Mouse (Mus musculus) testis, adult 2 months (tissue): Measurements from ENCODE around the gene Bicral. TPM values are rescaled to one million over a fixed set of nuclear protein-coding genes. Genes with fewer than 3 reads are reported as not detected.
"Not testable (repeated sequence)": the region's sequence is repeated elsewhere in the genome, so short reads cannot be mapped to it uniquely, and the experiment has no call there.

Experiments used
- H3K27ac ChIP-seq: fragments of 200-500 bp; 2 replicates; pipeline ENCODE4 v1.5.1; 2012; ENCODE audit warnings: low read depth, low read length; ENCODE audit not compliant: control insufficient read depth, insufficient read depth
- H3K27me3 ChIP-seq: fragments of 200-500 bp; 2 replicates; pipeline ENCODE4 v1.6.1; 2012; ENCODE audit warnings: mild to moderate bottlenecking, low read length, moderate library complexity; ENCODE audit not compliant: control insufficient read depth, insufficient read depth
- H3K36me3 ChIP-seq: fragments of 200-500 bp; 2 replicates; pipeline ENCODE4 v1.6.1; 2012; ENCODE audit warnings: mild to moderate bottlenecking, low read length; ENCODE audit not compliant: control insufficient read depth, insufficient read depth
- H3K4me1 ChIP-seq: fragments of 200-500 bp; 2 replicates; pipeline ENCODE4 v1.6.1; 2012; ENCODE audit warnings: low read length; ENCODE audit not compliant: control insufficient read depth, insufficient read depth
- H3K4me3 ChIP-seq: fragments of 200-500 bp; 2 replicates; pipeline ENCODE4 v1.5.1; 2012; ENCODE audit warnings: low read depth, mild to moderate bottlenecking, low read length, moderate library complexity, mixed read lengths; ENCODE audit not compliant: control insufficient read depth
- CTCF ChIP-seq: fragments of 200-500 bp; IDR thresholded peaks from 2 replicates; pipeline ENCODE4 v1.5.1; 2012; ENCODE audit warnings: low read depth, mild to moderate bottlenecking, inconsistent platforms, low read length, moderate library complexity; ENCODE audit not compliant: control insufficient read depth, insufficient read depth, insufficient replicate concordance
- POLR2A ChIP-seq: fragments of 200-500 bp; IDR thresholded peaks from 2 replicates; pipeline ENCODE4 v1.6.1; 2012; ENCODE audit warnings: low read depth, mild to moderate bottlenecking, inconsistent platforms, low read length, moderate library complexity; ENCODE audit not compliant: control insufficient read depth
- polyA plus RNA-seq: library from polyadenylated mRNA; depleted of rRNA; stranded (reverse); fragments of >200 nt; gene quantifications from 2 replicates; pipeline ENCODE4 v1.2.3, GENCODE M21; 2012

The Bicral gene
- polyA plus RNA-seq, 1 experiment, result 13.2 TPM

GRCm38 (mm10) chr17:46770546-46770945 lies 87.7 kb downstream of the Bicral start:
- no peak overlapping the region for H3K4me3 ChIP-seq
- no peaks in the 10 kb centered on the region for H3K36me3 ChIP-seq
- H3K27me3 ChIP-seq, result no peaks in the 10 kb centered on the region
- no peak for TF ChIP-seq CTCF
- no peak for TF ChIP-seq POLR2A
- H3K4me1 ChIP-seq, result peaks cover 4% of the 10 kb centered on the region
- H3K27ac ChIP-seq, result no peak overlapping the region

GRCm38 (mm10) chr17:46767868-46768267 lies 90.4 kb downstream of the Bicral start:
- Histone ChIP-seq H3K36me3 (no peaks in the 10 kb centered on the region), H3K4me1 (no peaks in the 10 kb centered on the region; the same call in 1 of the 2 replicates), H3K27me3 (no peaks in the 10 kb centered on the region), H3K4me3 (no peak overlapping the region), H3K27ac (no peak overlapping the region)
- no peak for TF ChIP-seq CTCF
- TF ChIP-seq POLR2A, result no peak

- not testable (repeated sequence) for H3K27me3 ChIP-seq, H3K4me3 ChIP-seq, H3K27ac ChIP-seq, H3K4me1 ChIP-seq, H3K36me3 ChIP-seq
Measured at GRCm38 (mm10) chr17:46764916-46765315, 93.4 kb downstream of the Bicral start.

GRCm38 (mm10) chr17:46763544-46763943 lies 94.7 kb downstream of the Bicral start, which contains the start of gene Ptcra:
Ptcra (minus strand) TSS chr17:46763712.
- Histone ChIP-seq H3K4me1 (no peaks in the 10 kb centered on the region), H3K27ac (no peak within 1 kb of the TSS), H3K27me3 (no peaks in the 10 kb centered on the region), H3K36me3 (no peaks in the 10 kb centered on the region), H3K4me3 (no peak within 1 kb of the TSS)
- no peak for TF ChIP-seq CTCF
- no peak for TF ChIP-seq POLR2A

- Histone ChIP-seq H3K4me3 (no peak overlapping the region), H3K4me1 (peaks cover 1% of the 10 kb centered on the region; the same call in 1 of the 2 replicates), H3K27me3 (no peaks in the 10 kb centered on the region), H3K27ac (no peak overlapping the region), H3K36me3 (no peaks in the 10 kb centered on the region)
- TF ChIP-seq CTCF (no peak), POLR2A (no peak)
Measured at GRCm38 (mm10) chr17:46758753-46759152, 99.5 kb downstream of the Bicral start.

GRCm38 (mm10) chr17:46751794-46752556 lies 106.3 kb downstream of the Bicral start, which contains the start of gene Cnpy3:
Cnpy3 (minus strand) TSS chr17:46752214.
- H3K27me3 ChIP-seq, result no peaks in the 10 kb centered on the region
- no peaks in the 10 kb centered on the region for H3K36me3 ChIP-seq
- peak within 1 kb of the TSS; percentile 84 for H3K27ac ChIP-seq
- H3K4me3 ChIP-seq, result peak within 1 kb of the TSS; percentile 94
- H3K4me1 ChIP-seq, result peaks cover 15% of the 10 kb centered on the region
- TF ChIP-seq CTCF, result no peak
- peak; percentile 73 for TF ChIP-seq POLR2A

GRCm38 (mm10) chr17:46751056-46751793 lies 107.1 kb downstream of the Bicral start:
- Histone ChIP-seq H3K27ac (peak overlapping the region; percentile 84), H3K36me3 (no peaks in the 10 kb centered on the region), H3K27me3 (no peaks in the 10 kb centered on the region), H3K4me3 (peak overlapping the region; percentile 94), H3K4me1 (peaks cover 15% of the 10 kb centered on the region)
- TF ChIP-seq CTCF (no peak), POLR2A (no peak)
